In the genomic region with DNA sequence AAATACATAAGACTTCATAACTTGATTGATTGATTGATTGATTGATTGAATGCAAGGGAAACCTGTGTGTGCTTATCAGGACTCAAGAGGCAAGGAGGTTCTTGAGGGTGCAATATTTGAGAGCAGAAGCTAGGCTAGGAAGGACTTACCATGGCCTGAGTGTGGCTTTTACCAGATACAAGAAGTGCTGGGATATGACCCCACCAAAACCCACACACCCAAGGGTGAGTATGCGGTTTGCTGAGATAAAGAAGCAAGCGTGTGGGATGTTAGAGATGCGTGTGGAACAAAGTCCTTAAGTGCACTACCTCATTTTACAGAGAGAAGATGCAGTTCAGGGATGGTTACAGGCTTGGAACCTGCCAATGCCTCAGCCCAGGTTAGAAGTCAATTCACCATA, we compare ENCODE assay signal across 12 mouse cellular contexts. TPM values are rescaled to one million over a fixed set of nuclear protein-coding genes. Genes with fewer than 3 reads are reported as not detected.
"Had no signal": no experiment of that assay in that cellular context is flagged by ENCODE, and none has a peak within 500 bp of the region (broad histone marks: within the 10 kb centered on the region; RNA-seq: fewer than 3 reads in every experiment).

No protein-coding gene starts in this region.

- H3K4me1 ChIP-seq: intestine, embryonic 15.5 days; limb, embryonic 10.5 days; lung, embryonic 15.5 days; midbrain, embryonic 13.5 days; stomach, embryonic 15.5 days had no signal

- H3K9me3 ChIP-seq: intestine, embryonic 15.5 days; limb, embryonic 10.5 days; lung, embryonic 15.5 days; midbrain, embryonic 13.5 days; stomach, embryonic 15.5 days had no signal

- DNase-seq: kidney, adult 18-20 months; kidney, postnatal 14 days; lung, postnatal 14 days; right cerebral cortex, postnatal 14 days; thymus, postnatal 14 days had no signal

- H3K27ac ChIP-seq: intestine, embryonic 15.5 days; limb, embryonic 10.5 days; liver, embryonic 14.5 days; lung, embryonic 15.5 days; macrophage; midbrain, embryonic 13.5 days; stomach, embryonic 15.5 days had no signal

- H3K36me3 ChIP-seq: intestine, embryonic 15.5 days; limb, embryonic 10.5 days; lung, embryonic 15.5 days; midbrain, embryonic 13.5 days; stomach, embryonic 15.5 days had no signal

- ATAC-seq: intestine, embryonic 15.5 days; midbrain, embryonic 13.5 days had no signal

- H3K9ac ChIP-seq: intestine, embryonic 15.5 days; liver, embryonic 14.5 days; lung, embryonic 15.5 days; midbrain, embryonic 13.5 days; stomach, embryonic 15.5 days had no signal

- H3K4me2 ChIP-seq: intestine, embryonic 15.5 days; lung, embryonic 15.5 days; midbrain, embryonic 13.5 days; stomach, embryonic 15.5 days had no signal

- H3K4me3 ChIP-seq: intestine, embryonic 15.5 days; limb, embryonic 10.5 days; lung, embryonic 15.5 days; midbrain, embryonic 13.5 days; stomach, embryonic 15.5 days had no signal

- H3K27me3 ChIP-seq: intestine, embryonic 15.5 days; lung, embryonic 15.5 days; midbrain, embryonic 13.5 days; stomach, embryonic 15.5 days had no signal

RNA-seq across cellular contexts. Expression of a gene that starts 41.0 kb away (rescaled TPM):
- polyA plus RNA-seq: limb, embryonic 10.5 days had no signal
